Mouse (Mus musculus) spleen, postnatal 36 days (tissue): Measurements from ENCODE around the gene Bzw2.

ENCODE experiments used
- DNase-seq, 2 experiments: peaks; one replicate each; pipeline ENCODE4 v3.0.0; 2022; ENCODE audit warnings: low spot score in 2 of 2, mixed read lengths in 1 of 2

Gene Bzw2

GRCm38 (mm10) chr12:36157638-36158308 lies at the start of gene Bzw2:
TSS of gene Bzw2 (minus strand) at chr12:36158080.
- peak; percentile 71 to 76 for DNase-seq

GRCm38 (mm10) chr12:36207072-36207799 lies 49.4 kb upstream of the Bzw2 start:
- peak; percentile 37 to 41 for DNase-seq

- peak in 1 of 2 experiments; percentile 16 for DNase-seq
Measured at GRCm38 (mm10) chr12:36205579-36206119, 47.8 kb upstream of the Bzw2 start.

- no peak for DNase-seq
Measured at GRCm38 (mm10) chr12:36194976-36195375, 37.1 kb upstream of the Bzw2 start.

GRCm38 (mm10) chr12:36190343-36190742 lies 32.5 kb upstream of the Bzw2 start:
- DNase-seq = peak; percentile 27 to 33

GRCm38 (mm10) chr12:36189610-36190009 lies 31.7 kb upstream of the Bzw2 start:
- DNase-seq = no peak

DNA sequence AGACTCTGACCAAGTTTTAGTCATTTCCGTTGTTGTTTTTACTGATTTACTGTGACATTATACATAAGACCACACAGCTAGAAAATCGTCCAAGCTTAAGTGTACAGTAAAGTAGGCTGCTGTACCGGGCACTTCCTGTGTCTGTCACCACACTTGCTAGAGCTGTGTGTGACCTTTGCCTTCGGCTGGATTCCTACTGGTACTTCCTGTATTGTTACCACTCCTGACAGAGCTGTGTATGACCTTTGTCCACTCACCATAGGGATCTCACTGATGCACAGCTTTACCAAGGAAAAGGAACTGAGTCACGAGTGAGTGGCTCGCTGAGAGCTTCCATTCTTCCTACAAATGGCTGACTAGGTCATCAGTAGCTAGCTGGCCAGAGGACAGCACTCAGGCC lies 29.2 kb upstream of the Bzw2 start:
- DNase-seq = peak in 1 of 2 experiments; percentile 8

DNA sequence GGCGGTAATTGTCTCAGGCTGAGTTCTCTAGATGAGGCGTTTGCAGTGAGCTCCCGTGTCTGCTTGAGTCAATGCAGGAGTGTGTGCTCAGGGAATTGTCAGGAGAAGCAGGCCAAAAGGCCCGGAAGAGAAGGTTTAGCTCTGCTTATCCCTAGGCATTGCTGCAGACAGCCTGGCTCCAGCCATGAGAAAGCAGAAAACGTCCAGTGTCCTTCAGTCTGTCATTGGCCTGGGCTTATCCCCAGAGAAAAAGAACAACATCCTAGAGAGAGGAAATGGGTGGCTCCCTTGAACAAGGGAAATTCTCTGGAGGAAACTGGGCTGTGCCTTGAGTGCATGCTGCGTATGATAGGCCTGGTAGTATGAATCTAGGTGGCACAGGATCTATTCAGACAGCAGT lies 24.7 kb upstream of the Bzw2 start:
- no peak for DNase-seq

DNA sequence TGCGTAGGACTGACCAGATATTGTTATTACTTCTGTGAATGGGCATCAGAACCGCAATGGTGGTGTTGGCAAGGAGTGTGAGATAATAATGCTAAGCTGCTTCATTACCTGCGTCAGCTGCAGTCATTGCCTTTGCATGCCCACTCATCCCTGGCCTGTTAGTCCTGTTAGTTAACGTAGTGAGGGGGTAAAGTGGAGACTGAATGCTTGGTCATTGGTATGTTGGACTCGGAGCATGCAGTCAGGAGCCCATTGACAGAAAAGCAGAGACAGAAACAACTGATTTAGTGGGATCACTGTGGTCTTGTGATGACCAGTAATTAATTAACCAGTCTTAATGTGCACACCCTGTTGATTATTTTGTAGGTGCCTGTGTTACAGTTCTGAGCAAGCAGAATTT lies 19.3 kb upstream of the Bzw2 start:
- DNase-seq = no peak

- no peak for DNase-seq
Measured at GRCm38 (mm10) chr12:36165299-36165698, 7.4 kb upstream of the Bzw2 start.

GRCm38 (mm10) chr12:36164126-36164791 lies 6.4 kb upstream of the Bzw2 start:
- no peak for DNase-seq

DNA sequence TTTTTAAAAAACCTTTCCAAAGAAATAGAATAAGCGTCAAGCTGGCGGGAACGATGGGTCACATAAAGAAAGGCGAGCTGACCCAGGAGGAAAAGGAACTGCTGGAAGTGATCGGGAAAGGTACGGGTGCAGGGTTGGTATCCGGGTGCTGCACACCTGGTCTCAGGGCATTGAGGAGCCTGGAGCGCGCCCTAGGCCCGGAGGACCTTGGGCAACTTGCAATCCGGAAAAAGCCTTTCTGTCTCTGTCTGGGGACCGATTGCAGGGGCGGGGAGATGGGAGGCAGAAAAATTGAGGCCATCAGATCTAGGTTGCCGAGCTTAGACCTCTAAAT lies 609 bp downstream of the Bzw2 start:
- DNase-seq = no peak

GRCm38 (mm10) chr12:36156637-36157303 lies 1.1 kb downstream of the Bzw2 start, which contains the start of gene Ankmy2:
TSS of gene Ankmy2 (plus strand) at chr12:36157114.
- DNase-seq = peak; percentile 90 to 92

- no peak for DNase-seq
Measured at GRCm38 (mm10) chr12:36156101-36156636, 1.7 kb downstream of the Bzw2 start.

- peak in 1 of 2 experiments; percentile 19 for DNase-seq
Measured at GRCm38 (mm10) chr12:36155141-36155641, 2.7 kb downstream of the Bzw2 start.

- DNase-seq = no peak
Measured at GRCm38 (mm10) chr12:36150737-36151136, 7.1 kb downstream of the Bzw2 start.

- DNase-seq = no peak
Measured at GRCm38 (mm10) chr12:36150265-36150664, 7.6 kb downstream of the Bzw2 start.

- DNase-seq = no peak
Measured at GRCm38 (mm10) chr12:36146230-36147011, 11.5 kb downstream of the Bzw2 start.

DNA sequence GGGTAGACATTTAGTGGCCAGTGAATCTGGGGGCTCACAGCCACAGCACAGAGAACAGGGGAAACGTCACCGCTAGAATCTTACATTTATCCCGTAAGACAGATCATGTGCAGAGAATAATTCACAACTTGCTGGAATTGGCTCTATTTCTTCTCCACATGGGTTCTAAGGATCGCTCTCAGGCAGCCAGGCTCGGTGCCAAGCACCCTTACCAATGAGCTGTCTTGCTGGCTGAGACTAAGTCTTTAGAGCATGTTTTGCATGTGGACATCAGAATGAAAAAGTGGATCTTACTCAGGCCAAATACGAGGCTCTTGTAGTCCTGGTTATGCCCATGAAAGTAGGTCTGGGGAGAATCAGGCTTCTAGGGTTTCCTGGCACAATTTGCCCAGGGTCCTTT lies 17.5 kb downstream of the Bzw2 start:
- no peak for DNase-seq

- DNase-seq = no peak
Measured at GRCm38 (mm10) chr12:36137192-36137591, 20.7 kb downstream of the Bzw2 start.

GRCm38 (mm10) chr12:36136285-36136684 lies 21.6 kb downstream of the Bzw2 start:
- peak; percentile 37 to 54 for DNase-seq
